Mouse (Mus musculus): Measurements from ENCODE around the gene H2-M11. TPM values are rescaled to one million over a fixed set of nuclear protein-coding genes. Genes with fewer than 3 reads are reported as not detected.

H2-M11 gene
- not detected in 2 replicates for polyA plus RNA-seq (2015; fragmentation: Nextera tagmentation; extraction: Ambion mirVana)

DNA sequence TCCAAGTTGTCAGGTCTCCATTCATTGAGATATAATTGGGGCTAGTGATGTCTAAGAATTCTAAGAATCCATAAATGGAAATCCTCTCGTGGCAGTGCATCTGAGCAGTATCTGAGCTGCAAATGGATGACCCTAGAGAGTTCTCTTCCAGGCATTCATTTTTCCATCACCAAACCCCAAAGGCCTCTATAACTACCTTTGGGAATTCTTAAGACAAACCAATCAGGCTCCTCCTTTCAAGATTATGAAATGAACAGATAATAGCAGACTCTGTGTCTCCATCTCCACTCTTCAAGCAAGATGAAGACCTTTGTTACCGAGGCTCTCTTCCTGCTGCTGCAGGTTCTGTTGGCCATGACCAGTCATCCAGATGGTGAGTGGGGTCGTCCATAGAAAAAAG is at the start of gene H2-M11:
H2-M11 (plus strand) TSS at position 301 of the 400 bp plus-strand sequence.
- WGBS = 79% methylated on average over 3 of the region's 3 CpGs
- Histone ChIP-seq H3K9me3 (ENCODE audit: control insufficient read depth, low read length) (no peaks in the 10 kb centered on the region), H3K27ac (ENCODE audit: low read depth, low read length) (no peak within 1 kb of the TSS), H3K9ac (ENCODE audit: low read depth, low read length) (no peak within 1 kb of the TSS), H3K27me3 (replicated peaks; ENCODE audit: control insufficient read depth, insufficient read depth, low read length) (no peaks in the 10 kb centered on the region), H3K4me3 (ENCODE audit: low read length) (no peak within 1 kb of the TSS), H3K4me1 (ENCODE audit: control insufficient read depth, insufficient read depth, low read depth, low read length) (no peaks in the 10 kb centered on the region), H3K4me2 (ENCODE audit: low read length) (no peak within 1 kb of the TSS), H3K36me3 (ENCODE audit: control insufficient read depth, insufficient read depth, low read length) (no peaks in the 10 kb centered on the region)
- ATAC-seq = no peak

DNA sequence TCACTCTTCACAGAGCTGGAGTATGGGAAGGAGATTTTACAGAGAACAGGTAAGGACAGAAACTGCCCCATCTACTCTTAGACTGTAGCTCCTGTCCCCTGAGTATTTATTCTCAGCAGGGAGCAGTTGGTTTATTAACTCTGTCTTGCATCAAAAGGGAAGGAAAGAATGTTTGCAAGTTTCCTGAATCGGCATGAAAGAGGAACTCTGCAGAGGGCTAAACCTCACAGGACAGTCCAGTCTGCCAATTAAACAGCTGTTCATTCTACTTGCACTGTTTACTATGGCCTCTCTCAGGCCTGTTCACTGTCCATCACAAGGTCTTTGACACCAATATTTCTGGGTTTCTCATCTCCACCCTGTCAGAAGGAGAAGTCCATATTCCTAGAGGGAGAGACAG is 46.4 kb upstream of the H2-M11 start:
- no peak overlapping the region for H3K4me2 ChIP-seq (ENCODE audit: low read length)
- H3K27ac ChIP-seq (ENCODE audit: low read depth, low read length) = no peak overlapping the region
- no peaks in the 10 kb centered on the region for H3K27me3 ChIP-seq (replicated peaks; ENCODE audit: control insufficient read depth, insufficient read depth, low read length)

DNA sequence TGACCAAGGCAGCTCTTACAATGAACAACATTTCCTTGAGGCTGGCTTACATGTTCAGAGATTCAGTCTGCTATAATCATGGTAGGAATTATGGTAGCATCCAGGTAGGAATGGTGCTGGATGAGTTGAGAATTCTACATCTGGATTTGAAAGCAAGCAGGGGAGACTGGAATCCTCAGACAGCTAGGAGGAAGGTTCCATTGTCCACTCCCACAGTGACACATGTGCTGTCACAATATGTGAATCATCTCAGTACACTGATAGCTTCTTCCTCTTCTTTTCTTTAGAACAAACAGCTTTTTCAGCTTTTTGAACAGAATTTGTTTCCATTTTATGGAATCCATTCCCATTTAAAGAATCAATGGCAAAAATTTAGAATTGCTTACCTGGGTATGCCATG is 43.0 kb upstream of the H2-M11 start:
- no peak overlapping the region for H3K4me3 ChIP-seq (ENCODE audit: low read length)
- H3K36me3 ChIP-seq (ENCODE audit: control insufficient read depth, insufficient read depth, low read length) = no peaks in the 10 kb centered on the region
- H3K9me3 ChIP-seq (ENCODE audit: control insufficient read depth, low read length) = no peaks in the 10 kb centered on the region
- no peaks in the 10 kb centered on the region for H3K4me1 ChIP-seq (ENCODE audit: control insufficient read depth, insufficient read depth, low read depth, low read length)
- no peaks in the 10 kb centered on the region for H3K27me3 ChIP-seq (replicated peaks; ENCODE audit: control insufficient read depth, insufficient read depth, low read length)
- ATAC-seq = no peak
- H3K27ac ChIP-seq (ENCODE audit: low read depth, low read length) = no peak overlapping the region
- H3K4me2 ChIP-seq (ENCODE audit: low read length) = no peak overlapping the region
- H3K9ac ChIP-seq (ENCODE audit: low read depth, low read length) = no peak overlapping the region

More for the DNA sequence above, 46.4 kb upstream of the H2-M11 start:
- no peak overlapping the region for H3K9ac ChIP-seq (ENCODE audit: low read depth, low read length)
- H3K4me1 ChIP-seq (ENCODE audit: control insufficient read depth, insufficient read depth, low read depth, low read length) = no peaks in the 10 kb centered on the region
- ATAC-seq = no peak
- no peaks in the 10 kb centered on the region for H3K36me3 ChIP-seq (ENCODE audit: control insufficient read depth, insufficient read depth, low read length)
- H3K4me3 ChIP-seq (ENCODE audit: low read length) = no peak overlapping the region
- 72% methylated on average over 1 of the region's 1 CpGs for WGBS
- H3K9me3 ChIP-seq (ENCODE audit: control insufficient read depth, low read length) = no peaks in the 10 kb centered on the region

Other genes with a start within 250 kb of the H2-M11 start
- gene H2-M10.1, start 220.9 kb upstream of the H2-M11 start, polyA plus RNA-seq (2015; fragmentation: Nextera tagmentation; extraction: Ambion mirVana) = not detected in 2 replicates
- not detected in 2 replicates for gene H2-M10.3, start 178.7 kb upstream of the H2-M11 start, polyA plus RNA-seq (2015; fragmentation: Nextera tagmentation; extraction: Ambion mirVana)
- not detected in 2 replicates for gene H2-M10.4, start 84.7 kb upstream of the H2-M11 start, polyA plus RNA-seq (2015; fragmentation: Nextera tagmentation; extraction: Ambion mirVana)
- not detected in 2 replicates for gene H2-M9, start 95.6 kb downstream of the H2-M11 start, polyA plus RNA-seq (2015; fragmentation: Nextera tagmentation; extraction: Ambion mirVana)
- gene H2-M1, start 125.1 kb downstream of the H2-M11 start, polyA plus RNA-seq (2015; fragmentation: Nextera tagmentation; extraction: Ambion mirVana) = not detected in 2 replicates
- not detected in 2 replicates for gene H2-M10.5, start 225.8 kb downstream of the H2-M11 start, polyA plus RNA-seq (2015; fragmentation: Nextera tagmentation; extraction: Ambion mirVana)